Mouse (Mus musculus) kidney, embryonic 16.5 days (tissue): ENCODE data around the gene Grin2d. TPM values are rescaled to one million over a fixed set of nuclear protein-coding genes. Genes with fewer than 3 reads are reported as not detected.

Source experiments
- ATAC-seq: fragments of 200-750 bp; cut with Nextera tagmentation; 2 replicates; pipeline ENCODE4 v1.8.0; 2017; ENCODE audit warnings: moderate TSS enrichment; ENCODE audit not compliant: low FRiP score, low TSS enrichment
- H3K27ac ChIP-seq: fragments of 300-500 bp; sonication (generic); 2 replicates; pipeline ENCODE4 v1.5.1; 2014; ENCODE audit warnings: low read length
- H3K27me3 ChIP-seq: fragments of 300-500 bp; sonication (generic); 2 replicates; pipeline ENCODE4 v1.6.1; 2014; ENCODE audit warnings: low read length, control low read depth, mixed read lengths; ENCODE audit not compliant: insufficient read depth
- H3K36me3 ChIP-seq: fragments of 300-500 bp; sonication (generic); 2 replicates; pipeline ENCODE4 v1.6.1; 2014; ENCODE audit warnings: low read length, control low read depth, mixed read lengths; ENCODE audit not compliant: insufficient read depth
- H3K4me1 ChIP-seq: fragments of 300-500 bp; sonication (generic); 2 replicates; pipeline ENCODE4 v1.6.1; 2014; ENCODE audit warnings: low read length, control low read depth, mixed read lengths; ENCODE audit not compliant: insufficient read depth
- H3K4me2 ChIP-seq: fragments of 300-500 bp; sonication (generic); replicated peaks from 2 replicates; pipeline ENCODE4 v1.6.1; 2014; ENCODE audit warnings: low read depth, low read length
- H3K4me3 ChIP-seq: fragments of 300-500 bp; sonication (generic); 2 replicates; pipeline ENCODE4 v1.5.1; 2014; ENCODE audit warnings: mild to moderate bottlenecking, low read length
- H3K9ac ChIP-seq: fragments of 300-500 bp; sonication (generic); replicated peaks from 2 replicates; pipeline ENCODE4 v1.6.1; 2014; ENCODE audit warnings: low read length
- H3K9me3 ChIP-seq: fragments of 300-500 bp; sonication (generic); 2 replicates; pipeline ENCODE4 v1.6.1; 2016; ENCODE audit warnings: low read length, control low read depth
- WGBS: fragments of 180-500 bp; shearing (Covaris S2); extraction: QIAGEN DNeasy Blood & Tissue Kit; methylation state at CpG from one replicate; pipeline ENCODE4 v1.1.7; 2014; 5-methylcytosine and 5-hydroxymethylcytosine counted together
- polyA plus RNA-seq: library from polyadenylated mRNA; unstranded; fragments of >200 nt; fragmentation: Nextera tagmentation; extraction: Ambion mirVana; gene quantifications from 2 replicates; pipeline ENCODE4 v1.2.1, GENCODE M21; 2015

The Grin2d gene
- polyA plus RNA-seq, 1 experiment from 2014 or later: 0.25 TPM

DNA sequence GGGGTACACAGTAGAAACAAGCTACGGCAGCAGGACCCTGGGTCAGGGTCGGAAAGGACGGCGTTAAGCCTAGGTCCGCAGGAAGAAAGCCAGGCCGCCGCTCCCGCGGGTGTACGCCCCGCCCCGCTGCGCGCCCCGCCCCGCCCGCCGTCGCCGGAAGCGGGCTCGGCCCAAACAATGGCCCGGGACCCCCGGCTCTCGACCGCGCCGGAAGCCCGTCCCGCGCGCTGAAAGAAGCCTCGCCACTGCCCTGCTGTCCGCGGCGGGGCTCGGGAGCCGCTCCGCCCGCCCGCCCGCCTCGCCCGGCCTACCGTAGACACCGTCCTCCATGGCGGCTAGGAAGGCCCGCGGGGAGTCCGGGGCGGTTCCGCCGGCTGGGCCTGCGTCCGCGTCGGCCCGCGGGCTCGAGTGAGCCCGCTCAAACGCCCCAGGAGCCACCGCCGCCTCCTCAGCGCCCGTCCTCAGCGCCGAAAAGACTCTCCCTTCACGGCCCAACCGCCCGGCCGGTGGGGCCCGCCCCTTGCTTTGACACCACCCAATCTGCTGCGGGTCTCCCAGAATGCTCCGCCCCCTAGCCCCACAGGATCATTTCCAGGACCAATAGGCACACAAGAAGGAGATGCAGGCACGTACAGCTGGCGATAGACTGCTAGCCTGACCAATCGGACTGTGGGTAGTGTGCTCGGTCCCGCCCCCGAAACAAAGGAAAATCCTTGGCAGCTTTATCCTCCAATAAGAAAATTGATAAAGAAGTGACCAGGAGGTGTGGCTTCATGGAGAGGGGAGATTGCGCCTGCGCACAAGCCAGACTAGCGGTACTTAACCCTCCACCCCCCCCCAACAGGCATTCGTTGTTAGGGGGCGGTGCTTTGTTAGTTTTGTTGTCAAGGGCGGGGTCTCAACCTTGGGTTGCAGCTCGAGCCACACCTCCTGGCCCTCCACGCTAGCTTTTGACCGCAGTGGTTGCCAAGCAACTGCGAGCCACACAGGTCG, 64.1 kb downstream of the Grin2d start, which contains the start of gene Cyth2:
TSS of gene Cyth2 (minus strand) at position 795 of the 993 bp plus-strand sequence.
- WGBS: under 1% methylated on average over 88 of the region's 92 CpGs
- no peaks in the 10 kb centered on the region for H3K9me3 ChIP-seq
- H3K4me2 ChIP-seq: peak within 1 kb of the TSS; percentile 92
- H3K4me1 ChIP-seq: peaks cover 20% of the 10 kb centered on the region
- peak within 1 kb of the TSS; percentile 100 for H3K27ac ChIP-seq
- peak within 1 kb of the TSS; percentile 99 for H3K4me3 ChIP-seq
- H3K27me3 ChIP-seq: no peaks in the 10 kb centered on the region
- H3K9ac ChIP-seq: peak within 1 kb of the TSS; percentile 100
- peaks cover 38% of the 10 kb centered on the region for H3K36me3 ChIP-seq
- peak; percentile 99 for ATAC-seq

GRCm38 (mm10) chr7:45812921-45813320, 65.3 kb downstream of the Grin2d start:
- peaks cover 49% of the 10 kb centered on the region for H3K36me3 ChIP-seq
- WGBS: 75% methylated on average over 8 of the region's 8 CpGs

GRCm38 (mm10) chr7:45809276-45810075, 68.7 kb downstream of the Grin2d start:
- H3K4me1 ChIP-seq: peaks cover 13% of the 10 kb centered on the region
- no peak overlapping the region for H3K9ac ChIP-seq
- H3K4me2 ChIP-seq: no peak overlapping the region
- peaks cover 67% of the 10 kb centered on the region for H3K36me3 ChIP-seq
- 85% methylated on average over 13 of the region's 14 CpGs for WGBS
- no peak overlapping the region for H3K4me3 ChIP-seq
- ATAC-seq: no peak
- H3K27me3 ChIP-seq: no peaks in the 10 kb centered on the region
- H3K27ac ChIP-seq: no peak overlapping the region
- H3K9me3 ChIP-seq: no peaks in the 10 kb centered on the region

More at GRCm38 (mm10) chr7:45812921-45813320, 65.3 kb downstream of the Grin2d start:
- peaks cover 20% of the 10 kb centered on the region for H3K4me1 ChIP-seq
- peak overlapping the region; percentile 100 for H3K9ac ChIP-seq
- peak overlapping the region; percentile 92 for H3K4me2 ChIP-seq
- H3K27me3 ChIP-seq: no peaks in the 10 kb centered on the region
- peak overlapping the region; percentile 99 for H3K4me3 ChIP-seq
- H3K27ac ChIP-seq: peak overlapping the region; percentile 100; the same call in 1 of the 2 replicates
- no peaks in the 10 kb centered on the region for H3K9me3 ChIP-seq
- ATAC-seq: no peak

GRCm38 (mm10) chr7:45808471-45808870, 69.7 kb downstream of the Grin2d start:
- Histone ChIP-seq H3K9me3 (no peaks in the 10 kb centered on the region), H3K4me3 (no peak overlapping the region), H3K36me3 (peaks cover 67% of the 10 kb centered on the region), H3K27ac (no peak overlapping the region), H3K9ac (no peak overlapping the region), H3K4me2 (no peak overlapping the region), H3K4me1 (peaks cover 13% of the 10 kb centered on the region), H3K27me3 (no peaks in the 10 kb centered on the region)
- 47% methylated on average over 10 of the region's 11 CpGs for WGBS
- ATAC-seq: no peak

GRCm38 (mm10) chr7:45805941-45806340, 72.2 kb downstream of the Grin2d start:
- H3K27ac ChIP-seq: no peak overlapping the region
- H3K9me3 ChIP-seq: no peaks in the 10 kb centered on the region
- peaks cover 52% of the 10 kb centered on the region for H3K36me3 ChIP-seq
- H3K4me3 ChIP-seq: no peak overlapping the region
- H3K4me2 ChIP-seq: no peak overlapping the region
- H3K4me1 ChIP-seq: peaks cover 2% of the 10 kb centered on the region; the same call in 1 of the 2 replicates
- H3K9ac ChIP-seq: no peak overlapping the region
- ATAC-seq: no peak
- H3K27me3 ChIP-seq: no peaks in the 10 kb centered on the region
- 71% methylated on average over 5 of the region's 5 CpGs for WGBS

DNA sequence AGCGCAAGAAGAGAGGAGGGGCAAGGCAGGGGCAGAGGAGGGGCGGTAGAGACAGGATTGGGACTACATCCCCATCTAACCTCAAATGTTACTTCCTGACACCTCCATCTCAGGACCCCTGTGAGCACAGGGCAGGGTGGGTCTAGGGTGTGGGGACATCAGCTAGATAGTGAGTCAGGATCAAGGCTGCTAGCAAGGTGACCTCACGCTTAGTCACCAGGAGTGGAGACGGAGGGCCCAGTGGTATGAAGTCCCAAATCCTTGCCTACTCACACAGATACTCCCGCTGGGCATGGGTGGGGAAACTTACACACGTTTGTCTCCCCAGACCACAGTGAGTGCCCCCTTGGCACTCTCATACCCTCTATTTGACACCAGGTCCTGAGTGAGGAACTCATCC, 75.6 kb downstream of the Grin2d start:
- Histone ChIP-seq H3K27me3 (peaks cover 9% of the 10 kb centered on the region), H3K4me1 (peaks cover 23% of the 10 kb centered on the region; the same call in 1 of the 2 replicates), H3K4me2 (no peak overlapping the region), H3K27ac (no peak overlapping the region), H3K36me3 (peaks cover 19% of the 10 kb centered on the region), H3K9ac (no peak overlapping the region), H3K4me3 (no peak overlapping the region), H3K9me3 (no peaks in the 10 kb centered on the region)
- ATAC-seq: no peak
- WGBS: 87% methylated on average over 6 of the region's 6 CpGs

DNA sequence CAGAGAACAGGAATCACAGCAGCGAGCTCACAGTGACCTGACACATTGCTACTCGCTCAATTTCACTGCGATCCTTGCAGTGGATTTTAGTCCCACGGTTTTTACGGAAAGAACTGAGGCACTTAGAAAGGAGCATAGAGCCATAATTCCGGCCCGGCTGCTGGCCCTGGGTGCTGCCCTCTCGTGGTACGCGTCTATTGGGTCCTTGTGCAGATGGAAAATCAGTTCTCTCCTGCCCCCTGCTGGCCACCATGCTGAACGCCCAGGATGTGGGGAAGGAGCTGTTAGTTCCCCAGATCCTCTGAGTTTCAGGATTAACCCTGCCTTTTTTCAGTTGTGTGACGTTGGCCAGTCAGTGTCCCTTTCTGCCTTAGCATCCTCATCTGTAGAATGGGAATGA, 76.8 kb downstream of the Grin2d start:
- peak overlapping the region; percentile 53 for H3K4me2 ChIP-seq
- ATAC-seq: peak; percentile 39; the same call in 1 of the 2 replicates
- peak overlapping the region; percentile 36; the same call in 1 of the 2 replicates for H3K4me3 ChIP-seq
- H3K9ac ChIP-seq: 0 out of 2 replicates have a peak overlapping the region, but pooled peaks have one; percentile 40
- 4% methylated on average over 12 of the region's 12 CpGs for WGBS
- H3K27me3 ChIP-seq: peaks cover 15% of the 10 kb centered on the region
- H3K36me3 ChIP-seq: peaks cover 7% of the 10 kb centered on the region; the same call in 1 of the 2 replicates
- H3K27ac ChIP-seq: 0 out of 2 replicates have a peak overlapping the region, but pooled peaks have one; percentile 37
- no peaks in the 10 kb centered on the region for H3K9me3 ChIP-seq
- peaks cover 27% of the 10 kb centered on the region; the same call in 1 of the 2 replicates for H3K4me1 ChIP-seq

GRCm38 (mm10) chr7:45800546-45801204, 77.5 kb downstream of the Grin2d start:
- peak; percentile 53 for ATAC-seq
- Histone ChIP-seq H3K9ac (0 out of 2 replicates have a peak overlapping the region, but pooled peaks have one; percentile 40), H3K9me3 (no peaks in the 10 kb centered on the region), H3K4me3 (peak overlapping the region; percentile 36), H3K27ac (0 out of 2 replicates have a peak overlapping the region, but pooled peaks have one; percentile 37), H3K27me3 (peaks cover 15% of the 10 kb centered on the region), H3K4me1 (peaks cover 27% of the 10 kb centered on the region; the same call in 1 of the 2 replicates), H3K4me2 (peak overlapping the region; percentile 53), H3K36me3 (0 out of 2 replicates have a peak, but pooled peaks cover 4% of the 10 kb centered on the region)
- 16% methylated on average over 22 of the region's 25 CpGs for WGBS

DNA sequence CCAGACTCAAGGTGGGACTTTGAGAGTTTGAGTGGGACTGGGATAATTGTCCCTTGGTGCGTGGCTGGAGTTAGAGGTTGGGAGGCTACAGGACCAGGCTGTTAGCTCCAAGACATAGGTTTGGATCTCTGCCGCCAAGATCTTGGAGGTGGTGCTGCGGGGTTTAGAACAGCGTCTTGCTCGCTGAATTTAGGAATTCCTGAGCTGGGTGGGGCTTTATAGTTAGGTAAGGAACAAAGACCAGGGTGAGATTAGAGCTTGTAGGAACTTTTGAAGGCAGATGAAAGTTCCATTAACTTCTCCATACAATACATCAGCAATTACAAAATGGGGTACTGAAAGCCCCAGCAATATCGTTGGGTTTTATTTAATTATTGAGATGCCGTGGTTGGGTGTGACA, 78.2 kb downstream of the Grin2d start:
- Histone ChIP-seq H3K9me3 (no peaks in the 10 kb centered on the region), H3K27ac (no peak overlapping the region), H3K4me1 (peaks cover 27% of the 10 kb centered on the region; the same call in 1 of the 2 replicates), H3K9ac (no peak overlapping the region), H3K36me3 (peaks cover 4% of the 10 kb centered on the region; the same call in 1 of the 2 replicates), H3K4me2 (peak overlapping the region; percentile 53), H3K27me3 (peaks cover 15% of the 10 kb centered on the region), H3K4me3 (peak overlapping the region; percentile 36)
- no peak for ATAC-seq
- 41% methylated on average over 7 of the region's 7 CpGs for WGBS
